Mouse (Mus musculus): ENCODE results near the gene Rtraf. TPM values are rescaled to one million over a fixed set of nuclear protein-coding genes. Genes with fewer than 3 reads are reported as not detected.
"Not testable (repeated sequence)": the region's sequence is repeated elsewhere in the genome, so short reads cannot be mapped to it uniquely, and the experiment has no call there.

Gene Rtraf
- polyA plus RNA-seq (2012; rRNA removed) = 10.0 and 10.8 TPM in 2 replicates

DNA sequence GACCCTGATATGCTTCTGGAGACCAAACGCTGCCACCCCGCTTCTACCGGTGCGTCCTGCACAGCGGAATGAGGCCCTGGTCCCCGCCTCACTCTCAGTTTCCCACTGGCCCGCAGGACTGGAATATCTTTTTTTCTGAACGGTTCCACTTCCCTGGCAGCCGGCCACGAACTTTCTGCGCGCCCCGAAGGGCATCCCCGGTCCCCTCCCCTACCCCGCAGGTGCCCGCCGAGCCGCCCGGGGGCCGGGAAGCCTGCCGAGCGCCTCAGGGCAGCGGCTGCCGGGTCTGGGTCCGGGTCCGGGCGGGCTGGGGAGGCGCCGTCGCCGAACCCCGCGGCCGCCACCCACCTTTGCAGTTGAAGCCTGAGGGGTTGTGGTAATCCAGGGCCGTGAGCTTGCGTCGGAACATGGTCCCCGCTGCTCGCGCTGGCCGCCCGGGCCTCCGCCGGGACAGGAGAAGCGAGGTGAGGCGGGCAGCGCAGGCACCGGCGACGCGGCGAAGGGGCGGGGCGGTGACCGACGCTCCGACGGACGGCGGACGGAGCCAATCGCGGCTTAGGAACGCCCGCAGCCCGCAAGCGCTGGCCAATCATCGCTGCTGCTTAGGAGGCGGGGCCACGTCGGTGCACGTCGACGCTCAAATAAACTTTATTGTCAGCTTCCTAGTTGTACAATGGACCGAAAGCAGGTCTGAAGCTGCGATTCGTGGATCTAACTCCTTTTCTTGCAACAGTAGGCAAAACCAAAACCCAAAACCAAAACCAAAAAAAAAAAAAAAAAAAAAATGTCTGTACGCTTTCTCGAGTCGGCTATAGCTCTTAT is at the start of gene Rtraf:
TSS of gene Rtraf (minus strand) at position 504 of the 822 bp plus-strand sequence.
- under 1% methylated on average over 79 of the region's 80 CpGs for WGBS
- H3K4me1 ChIP-seq (ENCODE audit: control insufficient read depth, insufficient read depth, insufficient read length) = peaks cover 5% of the 10 kb centered on the region; the same call in 1 of the 2 replicates
- H3K4me3 ChIP-seq (ENCODE audit: extremely low read depth, insufficient read depth, insufficient read length) = peak within 1 kb of the TSS; percentile 81
- peaks cover 10% of the 10 kb centered on the region for H3K36me3 ChIP-seq (ENCODE audit: control insufficient read depth, insufficient read depth, low read length)
- TF ChIP-seq CTCF (IDR thresholded peaks at IDR 0.05; ENCODE audit: extremely low read depth, insufficient read depth, insufficient read length, insufficient replicate concordance) (no peak), POLR2A (IDR thresholded peaks at IDR 0.05; ENCODE audit: low read depth, low read length) (no peak; the same call in 1 of the 2 replicates)
- DNase-seq (ENCODE audit: low read depth in 1 of 2, low spot score in 2 of 2) = peak; percentile 91 to 92
- peak within 1 kb of the TSS; percentile 63 for H3K27ac ChIP-seq (ENCODE audit: insufficient read depth, low read length)
- no peaks in the 10 kb centered on the region for H3K27me3 ChIP-seq (ENCODE audit: control insufficient read depth, insufficient read depth, low read length)

DNA sequence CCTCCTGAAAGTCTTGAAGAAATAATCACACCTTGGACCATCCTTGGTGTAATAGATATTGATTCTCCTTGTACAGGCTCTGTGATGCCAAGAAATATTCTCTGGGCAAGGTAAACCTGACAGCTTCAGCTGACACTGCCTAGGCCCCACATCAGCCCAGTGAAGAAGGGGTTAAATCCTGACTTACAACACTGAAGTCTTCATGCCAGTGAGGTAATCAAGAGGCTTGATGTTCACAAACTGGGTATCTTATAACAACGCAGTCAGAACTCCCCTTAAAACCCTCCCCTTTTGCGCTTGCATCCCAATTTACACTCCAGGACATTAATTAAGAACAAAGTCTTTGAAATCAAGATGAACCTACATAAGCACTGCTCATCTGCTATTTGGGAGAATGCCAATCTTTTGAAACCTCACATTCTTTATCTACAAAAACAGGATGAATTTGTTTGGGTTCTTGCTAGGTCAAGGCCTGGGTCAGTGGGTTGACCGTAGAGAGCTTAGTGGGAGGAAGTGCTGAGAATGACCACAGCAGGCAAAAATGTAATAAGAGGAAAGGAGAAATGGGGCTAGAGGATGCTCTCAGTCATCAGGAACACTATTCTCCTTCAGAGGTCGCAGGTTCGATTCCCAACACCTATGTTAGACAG is 43.8 kb upstream of the Rtraf start:
- Histone ChIP-seq H3K36me3 (ENCODE audit: control insufficient read depth, insufficient read depth, low read length) (no peaks in the 10 kb centered on the region), H3K27me3 (ENCODE audit: control insufficient read depth, insufficient read depth, low read length) (no peaks in the 10 kb centered on the region), H3K27ac (ENCODE audit: insufficient read depth, low read length) (no peak overlapping the region), H3K4me3 (ENCODE audit: extremely low read depth, insufficient read depth, insufficient read length) (no peak overlapping the region), H3K4me1 (ENCODE audit: control insufficient read depth, insufficient read depth, insufficient read length) (no peaks in the 10 kb centered on the region)
- DNase-seq (ENCODE audit: low read depth in 1 of 2, low spot score in 2 of 2) = no peak
- WGBS = 76% methylated on average over 5 of the region's 5 CpGs
- TF ChIP-seq POLR2A (IDR thresholded peaks at IDR 0.05; ENCODE audit: low read depth, low read length) = no peak
- TF ChIP-seq CTCF (IDR thresholded peaks at IDR 0.05; ENCODE audit: extremely low read depth, insufficient read depth, insufficient read length, insufficient replicate concordance) = no peak

DNA sequence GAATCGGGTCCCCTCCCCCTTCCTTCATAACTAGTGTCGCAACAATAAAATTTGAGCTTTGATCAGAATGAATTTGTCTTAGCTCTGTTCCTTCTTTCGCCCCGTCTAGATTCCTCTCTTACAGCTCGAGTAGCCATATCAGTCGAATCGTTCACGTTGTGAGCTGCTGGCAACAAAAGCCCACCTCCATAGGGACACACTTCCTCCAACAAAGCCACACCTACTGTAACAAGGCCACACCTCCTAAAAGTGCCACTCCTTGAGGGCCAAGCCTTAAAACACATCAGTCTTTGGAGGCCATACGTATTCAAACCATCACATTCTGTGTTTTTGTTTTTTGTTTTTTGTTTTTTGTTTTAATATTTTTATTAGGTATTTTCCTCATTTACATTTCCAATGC is 41.5 kb upstream of the Rtraf start:
- H3K27me3 ChIP-seq (ENCODE audit: control insufficient read depth, insufficient read depth, low read length); H3K27ac ChIP-seq (ENCODE audit: insufficient read depth, low read length); H3K4me3 ChIP-seq (ENCODE audit: extremely low read depth, insufficient read depth, insufficient read length); H3K36me3 ChIP-seq (ENCODE audit: control insufficient read depth, insufficient read depth, low read length); H3K4me1 ChIP-seq (ENCODE audit: control insufficient read depth, insufficient read depth, insufficient read length); DNase-seq (ENCODE audit: low read depth in 1 of 2, low spot score in 2 of 2): not testable (repeated sequence)
- 85% methylated on average over 9 of the region's 9 CpGs for WGBS

DNA sequence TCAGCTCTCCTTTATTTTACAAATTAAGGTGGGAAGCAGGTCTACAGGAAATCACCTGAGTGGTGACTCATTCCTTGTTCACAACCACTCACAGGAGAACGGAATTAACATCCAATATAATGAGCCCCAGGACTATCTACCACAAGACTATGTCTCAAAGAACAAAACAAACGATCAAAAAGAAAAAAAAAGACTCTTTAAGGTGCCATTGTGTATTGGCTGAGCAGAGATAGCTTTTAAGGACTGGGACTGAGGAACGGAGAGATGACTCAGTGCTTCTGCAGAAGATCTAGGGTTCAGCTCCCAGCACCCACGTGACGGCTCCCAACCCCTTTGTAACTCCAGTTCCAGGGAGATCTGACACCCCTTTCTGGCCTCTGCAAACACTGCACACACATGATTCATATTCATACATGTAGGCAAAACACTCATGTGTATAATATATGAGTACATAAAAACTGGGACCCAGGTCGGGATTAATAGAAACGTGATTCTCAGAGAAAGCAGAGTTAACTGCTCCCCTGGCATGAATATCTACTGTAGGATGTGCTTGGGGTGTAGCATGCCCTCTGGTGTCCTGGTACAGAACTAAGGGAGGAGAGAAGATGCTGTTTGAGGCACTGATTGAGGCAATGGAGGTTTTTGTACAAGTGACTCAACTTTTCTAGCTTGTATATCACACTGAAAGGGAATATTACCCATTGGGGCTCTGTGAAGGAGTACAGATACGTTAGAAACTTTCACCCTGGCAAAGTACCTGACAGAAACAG is 37.9 kb upstream of the Rtraf start:
- Histone ChIP-seq H3K4me3 (ENCODE audit: extremely low read depth, insufficient read depth, insufficient read length) (no peak overlapping the region), H3K36me3 (ENCODE audit: control insufficient read depth, insufficient read depth, low read length) (no peaks in the 10 kb centered on the region), H3K27me3 (ENCODE audit: control insufficient read depth, insufficient read depth, low read length) (no peaks in the 10 kb centered on the region), H3K27ac (ENCODE audit: insufficient read depth, low read length) (no peak overlapping the region), H3K4me1 (ENCODE audit: control insufficient read depth, insufficient read depth, insufficient read length) (no peaks in the 10 kb centered on the region)
- no peak for TF ChIP-seq POLR2A (IDR thresholded peaks at IDR 0.05; ENCODE audit: low read depth, low read length)
- no peak for TF ChIP-seq CTCF (IDR thresholded peaks at IDR 0.05; ENCODE audit: extremely low read depth, insufficient read depth, insufficient read length, insufficient replicate concordance)
- 82% methylated on average over 8 of the region's 8 CpGs for WGBS
- DNase-seq (ENCODE audit: low read depth in 1 of 2, low spot score in 2 of 2) = no peak

DNA sequence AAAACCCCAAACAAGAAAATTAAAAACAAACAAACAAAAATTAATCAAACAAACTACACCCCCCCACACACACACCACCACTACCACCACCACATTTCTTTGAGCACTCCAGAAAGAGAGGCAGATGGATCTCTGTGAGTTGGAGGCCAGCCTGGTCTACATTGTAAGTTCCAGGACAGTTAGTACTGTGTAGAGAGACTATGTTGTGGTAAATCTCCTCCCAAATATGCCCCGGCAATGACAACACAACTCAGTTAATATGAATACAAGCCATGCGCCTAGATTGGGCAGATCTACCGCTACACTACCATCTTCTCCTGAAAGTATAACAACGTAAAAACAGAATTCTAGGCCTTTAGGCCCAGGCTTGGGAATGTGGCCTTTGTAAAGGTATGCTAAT is 36.7 kb upstream of the Rtraf start:
- TF ChIP-seq POLR2A (IDR thresholded peaks at IDR 0.05; ENCODE audit: low read depth, low read length) = no peak
- no peak for TF ChIP-seq CTCF (IDR thresholded peaks at IDR 0.05; ENCODE audit: extremely low read depth, insufficient read depth, insufficient read length, insufficient replicate concordance)
- Histone ChIP-seq H3K4me3 (ENCODE audit: extremely low read depth, insufficient read depth, insufficient read length) (no peak overlapping the region), H3K36me3 (ENCODE audit: control insufficient read depth, insufficient read depth, low read length) (no peaks in the 10 kb centered on the region), H3K4me1 (ENCODE audit: control insufficient read depth, insufficient read depth, insufficient read length) (no peaks in the 10 kb centered on the region), H3K27me3 (ENCODE audit: control insufficient read depth, insufficient read depth, low read length) (no peaks in the 10 kb centered on the region), H3K27ac (ENCODE audit: insufficient read depth, low read length) (no peak overlapping the region)
- 96% methylated on average over 4 of the region's 4 CpGs for WGBS
- no peak for DNase-seq (ENCODE audit: low read depth in 1 of 2, low spot score in 2 of 2)

DNA sequence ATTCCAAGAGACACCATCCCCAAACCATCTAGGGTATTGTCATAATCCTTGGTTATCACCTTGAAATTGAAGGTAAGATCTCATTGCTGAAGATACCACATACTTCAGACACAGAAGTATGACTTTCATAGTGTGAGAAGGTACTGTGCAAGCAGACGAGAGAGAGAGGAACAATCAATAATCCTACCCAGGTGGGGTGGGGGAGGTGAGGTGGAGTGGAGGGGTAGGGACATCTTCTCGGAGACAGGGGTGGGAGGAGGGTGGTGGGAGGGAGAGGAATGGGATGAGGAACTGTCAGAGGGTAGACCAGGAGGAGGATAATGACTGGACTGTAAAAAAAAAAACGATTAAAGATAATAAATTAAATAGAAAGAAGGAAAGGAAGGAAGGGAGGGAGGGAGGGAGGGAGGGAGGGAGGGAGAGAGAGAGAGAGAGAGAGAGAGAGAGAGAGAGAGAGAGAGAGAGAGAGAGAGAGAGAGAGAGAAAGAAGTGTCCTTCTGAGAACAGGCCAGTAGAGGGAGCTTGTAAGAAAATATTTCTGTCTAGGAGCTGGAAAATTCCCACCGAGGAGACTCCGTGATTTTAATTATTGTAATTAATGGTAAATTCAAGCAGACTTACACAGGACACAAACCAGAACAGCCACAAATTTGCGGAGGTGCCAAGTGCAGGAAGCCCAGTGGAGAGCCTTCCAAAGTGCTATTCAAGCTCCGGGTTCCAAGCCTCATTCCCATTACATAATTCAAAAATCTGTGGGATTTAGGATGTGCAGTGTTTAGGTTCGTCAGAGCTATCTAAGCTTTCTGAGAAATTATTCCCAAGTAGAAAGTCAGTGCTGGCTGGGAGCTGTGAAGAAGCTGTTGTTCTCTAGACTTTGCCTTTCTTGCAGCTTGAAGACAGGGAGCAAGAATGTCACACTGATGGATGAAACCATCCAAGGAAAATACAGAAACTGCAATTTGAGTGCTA is 35.5 kb upstream of the Rtraf start:
- DNase-seq (ENCODE audit: low read depth in 1 of 2, low spot score in 2 of 2) = no peak
- Histone ChIP-seq H3K36me3 (ENCODE audit: control insufficient read depth, insufficient read depth, low read length) (no peaks in the 10 kb centered on the region), H3K27ac (ENCODE audit: insufficient read depth, low read length) (no peak overlapping the region), H3K4me3 (ENCODE audit: extremely low read depth, insufficient read depth, insufficient read length) (no peak overlapping the region), H3K27me3 (ENCODE audit: control insufficient read depth, insufficient read depth, low read length) (no peaks in the 10 kb centered on the region), H3K4me1 (ENCODE audit: control insufficient read depth, insufficient read depth, insufficient read length) (no peaks in the 10 kb centered on the region)
- no peak for TF ChIP-seq POLR2A (IDR thresholded peaks at IDR 0.05; ENCODE audit: low read depth, low read length)
- TF ChIP-seq CTCF (IDR thresholded peaks at IDR 0.05; ENCODE audit: extremely low read depth, insufficient read depth, insufficient read length, insufficient replicate concordance) = no peak
- WGBS = 50% methylated on average over 8 of the region's 8 CpGs

Measured in spleen, adult 2 months (tissue).